Mouse (Mus musculus) forebrain, embryonic 14.5 days (tissue): Measurements from ENCODE around the gene Cenpt. TPM values are rescaled to one million over a fixed set of nuclear protein-coding genes. Genes with fewer than 3 reads are reported as not detected.
"Not testable (repeated sequence)": the region's sequence is repeated elsewhere in the genome, so short reads cannot be mapped to it uniquely, and the experiment has no call there.

Source experiments
- ATAC-seq: fragments of 200-750 bp; cut with Nextera tagmentation; 2 replicates; pipeline ENCODE4 v1.8.0; 2017; ENCODE audit warnings: mild to moderate bottlenecking, moderate library complexity
- DNase-seq: peaks from one replicate; pipeline ENCODE4 v3.0.0-alpha.2; 2015; ENCODE audit warnings: low spot score
- H3K27ac ChIP-seq: fragments of 300-500 bp; sonication (generic); 2 replicates; pipeline ENCODE4 v1.5.1; 2014; ENCODE audit warnings: low read depth, mild to moderate bottlenecking, control low read depth, low read length, moderate library complexity
- H3K27me3 ChIP-seq: fragments of 300-500 bp; sonication (generic); replicated peaks from 2 replicates; pipeline ENCODE4 v1.6.1; 2014; ENCODE audit warnings: low read length, control low read depth, mixed read lengths; ENCODE audit not compliant: control insufficient read depth, insufficient read depth
- H3K36me3 ChIP-seq: fragments of 300-500 bp; sonication (generic); 2 replicates; pipeline ENCODE4 v1.6.1; 2014; ENCODE audit warnings: low read length, control low read depth; ENCODE audit not compliant: control insufficient read depth, insufficient read depth
- H3K4me1 ChIP-seq: fragments of 300-500 bp; sonication (generic); 2 replicates; pipeline ENCODE4 v1.6.1; 2014; ENCODE audit warnings: antibody characterized with exemption, low read length, control low read depth; ENCODE audit not compliant: control insufficient read depth, insufficient read depth
- H3K4me2 ChIP-seq: fragments of 300-500 bp; sonication (generic); 2 replicates; pipeline ENCODE4 v1.6.1; 2014; ENCODE audit warnings: mild to moderate bottlenecking, control low read depth, low read length
- H3K4me3 ChIP-seq: fragments of 300-500 bp; sonication (generic); 2 replicates; pipeline ENCODE4 v1.5.1; 2014; ENCODE audit warnings: low read depth, low read length, control low read depth
- H3K9ac ChIP-seq: fragments of 300-500 bp; sonication (generic); 2 replicates; pipeline ENCODE4 v1.6.1; 2014; ENCODE audit warnings: mild to moderate bottlenecking, low read length, control low read depth, moderate library complexity
- H3K9me3 ChIP-seq: fragments of 300-500 bp; sonication (generic); replicated peaks from 2 replicates; pipeline ENCODE4 v1.6.1; 2016; ENCODE audit warnings: low read length, control low read depth, mixed read lengths; ENCODE audit not compliant: control insufficient read depth
- WGBS: fragments of 180-500 bp; shearing (Covaris S2); extraction: QIAGEN DNeasy Blood & Tissue Kit; methylation state at CpG from one replicate; pipeline ENCODE4 v1.1.7; 2014; 5-methylcytosine and 5-hydroxymethylcytosine counted together
- polyA plus RNA-seq: library from polyadenylated mRNA; unstranded; fragments of >200 nt; fragmentation: Nextera tagmentation; extraction: Ambion mirVana; gene quantifications from 2 replicates; pipeline ENCODE4 v1.2.1, GENCODE M21; 2014

Cenpt gene
- polyA plus RNA-seq, 1 experiment from 2014 or later = 50.7 TPM

DNA sequence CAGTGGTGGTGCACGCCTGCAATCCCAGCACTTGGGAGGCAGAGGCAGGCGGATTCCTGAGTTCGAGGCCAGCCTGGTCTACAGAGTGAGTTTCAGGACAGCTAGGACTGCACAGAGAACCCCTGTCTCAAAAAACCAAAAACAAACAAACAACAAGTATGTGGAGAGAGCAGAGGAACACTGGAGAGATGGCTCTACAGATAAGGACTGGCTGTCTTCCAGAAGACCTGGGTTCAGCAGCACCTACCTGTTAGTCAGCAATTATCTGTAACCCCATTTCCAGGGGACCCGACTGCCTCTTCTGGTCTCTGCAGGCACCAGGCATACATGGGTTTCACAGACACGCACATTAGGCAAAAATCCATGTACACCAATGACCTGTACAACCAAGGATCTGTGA is 13.9 kb downstream of the Cenpt start:
- Histone ChIP-seq H3K27ac (no peak overlapping the region), H3K4me3 (no peak overlapping the region), H3K4me2 (no peak overlapping the region), H3K9ac (no peak overlapping the region), H3K36me3 (peaks cover 13% of the 10 kb centered on the region), H3K27me3 (no peaks in the 10 kb centered on the region), H3K9me3 (no peaks in the 10 kb centered on the region), H3K4me1 (no peaks in the 10 kb centered on the region)
- ATAC-seq = no peak
- WGBS = 95% methylated on average over 5 of the region's 5 CpGs
- DNase-seq = no peak

DNA sequence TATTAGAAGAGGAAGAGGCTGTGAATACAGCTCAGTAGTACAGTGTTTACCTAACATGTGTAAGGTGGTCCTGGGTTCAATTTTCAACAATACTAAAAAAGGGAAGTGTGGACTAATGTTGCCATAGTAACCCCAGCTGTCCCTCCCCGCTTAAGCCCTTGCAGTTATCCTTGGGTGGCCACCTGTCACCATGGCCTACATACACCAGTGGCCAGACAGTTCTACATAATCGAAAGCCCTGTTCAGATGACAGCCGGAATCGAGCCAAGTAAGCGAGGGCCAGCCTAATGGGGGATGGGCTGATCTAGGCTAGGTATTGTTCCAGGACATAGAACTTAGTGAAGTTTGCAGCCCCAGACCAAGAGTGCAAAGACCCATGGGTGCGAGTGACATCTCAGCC is 16.1 kb downstream of the Cenpt start:
- Histone ChIP-seq H3K27ac (no peak overlapping the region), H3K9ac (no peak overlapping the region), H3K4me1 (no peaks in the 10 kb centered on the region), H3K27me3 (no peaks in the 10 kb centered on the region), H3K36me3 (no peaks in the 10 kb centered on the region), H3K4me3 (no peak overlapping the region), H3K9me3 (no peaks in the 10 kb centered on the region), H3K4me2 (no peak overlapping the region)
- WGBS = 77% methylated on average over 6 of the region's 6 CpGs
- DNase-seq (no peak), ATAC-seq (no peak)

GRCm38 (mm10) chr8:105835318-105835717 is 17.8 kb downstream of the Cenpt start:
- ATAC-seq (no peak), DNase-seq (no peak)
- Histone ChIP-seq H3K4me3 (no peak overlapping the region), H3K9ac (no peak overlapping the region), H3K36me3 (no peaks in the 10 kb centered on the region), H3K27me3 (no peaks in the 10 kb centered on the region), H3K4me2 (no peak overlapping the region), H3K4me1 (no peaks in the 10 kb centered on the region), H3K27ac (no peak overlapping the region), H3K9me3 (no peaks in the 10 kb centered on the region)
- WGBS = 29% methylated on average over 11 of the region's 11 CpGs

DNA sequence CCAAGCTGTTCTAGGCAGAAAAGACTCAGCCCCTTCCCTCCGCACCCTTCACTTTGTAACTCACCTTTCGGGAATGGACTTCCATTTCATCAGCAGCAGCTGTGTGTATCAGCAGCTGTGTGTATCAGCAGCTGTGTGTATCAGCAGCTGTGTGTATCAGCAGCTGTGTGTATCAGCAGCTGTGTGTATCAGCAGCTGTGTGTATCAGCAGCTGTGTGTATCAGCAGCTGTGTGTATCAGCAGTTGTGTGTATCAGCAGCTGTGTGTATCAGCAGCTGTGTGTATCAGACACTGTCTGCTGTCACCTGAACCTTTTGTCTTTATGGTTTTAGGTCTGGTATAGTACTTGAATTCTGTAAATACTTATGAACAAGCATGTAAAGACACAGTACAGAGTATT is 19.3 kb downstream of the Cenpt start:
- not testable (repeated sequence) for H3K4me2 ChIP-seq, H3K27ac ChIP-seq, H3K36me3 ChIP-seq, H3K9me3 ChIP-seq, ATAC-seq, H3K4me3 ChIP-seq, H3K4me1 ChIP-seq, DNase-seq, H3K9ac ChIP-seq, H3K27me3 ChIP-seq
- WGBS = 86% methylated on average over 2 of the region's 2 CpGs

DNA sequence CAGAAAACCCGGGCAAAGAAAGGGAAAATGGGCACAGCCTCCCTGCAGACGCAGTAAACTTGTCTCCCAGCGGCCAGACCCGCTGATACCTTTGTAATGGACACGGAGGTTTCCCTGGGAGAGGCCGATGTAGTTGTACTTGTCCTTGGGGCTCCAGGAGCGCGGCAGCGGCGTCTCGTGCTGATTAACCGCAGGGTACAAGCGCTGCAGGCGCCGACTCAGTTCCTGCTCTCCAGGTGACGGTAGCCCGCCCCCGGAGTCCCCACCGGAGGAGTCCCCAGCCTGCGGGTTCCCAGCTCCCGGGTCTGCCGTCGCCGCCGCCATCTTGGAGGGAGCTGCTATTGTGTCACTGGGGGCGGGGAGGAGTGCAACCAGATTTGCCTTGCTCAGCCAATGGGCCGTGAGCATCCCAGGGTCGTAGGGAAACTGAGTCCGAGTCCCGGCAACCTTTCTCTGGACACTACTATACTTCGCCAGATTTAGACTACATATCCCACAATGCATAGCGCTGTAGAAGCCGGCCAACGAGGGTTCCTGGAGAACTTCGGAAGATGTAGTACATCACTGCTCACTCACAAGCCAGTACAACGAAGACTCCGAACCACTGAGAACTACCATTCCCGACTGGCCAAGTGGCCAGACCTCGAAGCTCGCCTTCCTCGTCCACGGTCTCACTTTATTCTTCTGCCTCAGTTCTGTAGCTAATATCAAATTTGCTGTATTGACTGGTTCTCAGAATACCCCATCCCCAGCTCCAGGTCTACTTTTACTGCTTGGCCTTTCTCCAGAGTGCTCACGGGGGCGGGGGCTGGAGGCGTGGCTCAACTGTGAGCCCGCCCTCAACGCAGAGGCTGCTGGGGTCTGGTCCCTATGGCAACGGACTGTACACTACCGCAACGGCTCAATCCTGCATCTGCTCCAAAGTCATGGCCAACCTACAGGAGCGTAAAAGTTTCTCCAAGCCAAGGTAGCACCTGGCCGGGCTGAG is 25.9 kb downstream of the Cenpt start, which contains the start of the genes Ranbp10 and Tsnaxip1:
Gene Ranbp10 (minus strand): TSS at position 490 of the 988 bp plus-strand sequence.
Gene Tsnaxip1 (plus strand): TSS at position 871 of the 988 bp plus-strand sequence.
- Histone ChIP-seq H3K4me2 (peak within 1 kb of the TSS; percentile 92), H3K27me3 (no peaks in the 10 kb centered on the region), H3K9me3 (no peaks in the 10 kb centered on the region), H3K27ac (peak within 1 kb of the TSS; percentile 63), H3K4me3 (peak within 1 kb of the TSS; percentile 97), H3K9ac (peak within 1 kb of the TSS; percentile 94), H3K4me1 (peaks cover 10% of the 10 kb centered on the region), H3K36me3 (peaks cover 26% of the 10 kb centered on the region)
- peak; percentile 100 for DNase-seq
- peak; percentile 99 for ATAC-seq
- WGBS = under 1% methylated on average over 52 of the region's 52 CpGs

GRCm38 (mm10) chr8:105826379-105826778 is 26.7 kb downstream of the Cenpt start:
- Histone ChIP-seq H3K4me2 (peak overlapping the region; percentile 92), H3K27ac (peak overlapping the region; percentile 63; the same call in 1 of the 2 replicates), H3K4me1 (peaks cover 10% of the 10 kb centered on the region), H3K9me3 (no peaks in the 10 kb centered on the region), H3K4me3 (peak overlapping the region; percentile 97), H3K27me3 (no peaks in the 10 kb centered on the region), H3K9ac (peak overlapping the region; percentile 94), H3K36me3 (peaks cover 32% of the 10 kb centered on the region)
- DNase-seq (no peak), ATAC-seq (no peak)
- 16% methylated on average over 4 of the region's 4 CpGs for WGBS

GRCm38 (mm10) chr8:105825506-105825905 is 27.6 kb downstream of the Cenpt start:
- peak overlapping the region; percentile 94; the same call in 1 of the 2 replicates for H3K9ac ChIP-seq
- ATAC-seq = no peak
- H3K36me3 ChIP-seq = peaks cover 41% of the 10 kb centered on the region
- no peaks in the 10 kb centered on the region for H3K27me3 ChIP-seq
- H3K9me3 ChIP-seq = no peaks in the 10 kb centered on the region
- peaks cover 10% of the 10 kb centered on the region for H3K4me1 ChIP-seq
- no peak overlapping the region for H3K27ac ChIP-seq
- 86% methylated on average over 4 of the region's 4 CpGs for WGBS
- H3K4me2 ChIP-seq = peak overlapping the region; percentile 92
- H3K4me3 ChIP-seq = peak overlapping the region; percentile 97; the same call in 1 of the 2 replicates
- DNase-seq = no peak

DNA sequence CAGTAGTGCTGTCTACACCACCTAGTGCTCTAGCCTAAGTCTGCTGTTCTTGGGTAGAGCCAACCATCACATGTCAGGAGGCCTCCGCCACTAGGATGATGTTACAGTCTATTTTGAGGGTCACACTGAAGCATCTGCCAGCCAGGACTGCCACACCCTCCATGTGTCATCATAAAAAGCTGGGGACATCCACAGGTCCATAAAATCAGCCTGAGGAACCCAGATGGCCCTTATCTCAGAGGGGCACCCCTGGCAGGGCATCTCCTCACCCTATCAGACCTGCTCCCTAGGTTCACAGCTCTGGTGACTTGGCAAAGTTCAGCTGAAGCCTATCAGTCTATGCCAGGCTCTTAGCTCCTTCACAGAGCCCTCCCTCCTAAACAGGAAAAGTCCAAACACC is 32.2 kb downstream of the Cenpt start:
- Histone ChIP-seq H3K36me3 (peaks cover 57% of the 10 kb centered on the region), H3K4me3 (no peak overlapping the region), H3K27ac (no peak overlapping the region), H3K27me3 (no peaks in the 10 kb centered on the region), H3K9me3 (no peaks in the 10 kb centered on the region), H3K4me1 (peaks cover 3% of the 10 kb centered on the region), H3K4me2 (no peak overlapping the region), H3K9ac (no peak overlapping the region)
- ATAC-seq = no peak
- whole genome bisulfite sequencing = 90% methylated on average over 1 of the region's 1 CpGs
- DNase-seq = no peak

GRCm38 (mm10) chr8:105819659-105820058 is 33.4 kb downstream of the Cenpt start:
- Histone ChIP-seq H3K36me3 (peaks cover 48% of the 10 kb centered on the region), H3K27ac (no peak overlapping the region), H3K4me1 (no peaks in the 10 kb centered on the region), H3K27me3 (no peaks in the 10 kb centered on the region), H3K4me2 (no peak overlapping the region), H3K9ac (no peak overlapping the region), H3K4me3 (no peak overlapping the region), H3K9me3 (no peaks in the 10 kb centered on the region)
- WGBS = 94% methylated on average over 3 of the region's 3 CpGs
- ATAC-seq (no peak), DNase-seq (no peak)
